Comparison of ENCODE assay signal across 28 mouse cellular contexts in the genomic region with DNA sequence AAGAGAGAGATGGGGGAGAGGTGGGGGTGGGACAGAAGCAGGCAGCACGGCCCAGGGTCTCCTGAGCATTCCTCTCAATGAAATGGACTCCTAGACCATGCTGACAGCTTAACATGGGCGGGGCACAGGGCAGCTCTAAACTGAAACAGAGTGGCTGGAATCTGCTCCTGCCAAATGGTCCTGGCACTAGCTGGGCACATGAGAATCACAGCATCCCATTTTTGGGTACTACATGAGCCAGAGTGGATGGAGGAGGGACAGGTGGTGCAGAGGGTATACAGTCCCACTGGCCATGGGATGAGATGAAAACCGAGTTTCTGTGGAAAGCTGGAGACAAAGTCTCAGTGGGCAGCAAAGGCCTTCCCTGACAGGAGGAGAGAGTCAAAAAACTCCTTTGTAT. TPM values are rescaled to one million over a fixed set of nuclear protein-coding genes. Genes with fewer than 3 reads are reported as not detected.
DNase-seq lines count a peak whose midpoint lies in the region; ATAC-seq lines count a peak whose summit lies in the region.
"Had no signal": no experiment of that assay in that cellular context is flagged by ENCODE, and none has a peak within 500 bp of the region (broad histone marks: within the 10 kb centered on the region; RNA-seq: fewer than 3 reads in every experiment).

No protein-coding gene starts in this region.

- H3K27ac ChIP-seq in heart, embryonic 10.5 days: peak overlapping the region; percentile 80
- 0 out of 2 replicates have a peak overlapping the region, but pooled peaks have one; percentile 54 for H3K27ac ChIP-seq in hindbrain, embryonic 10.5 days
- no peak overlapping the region for H3K27ac ChIP-seq in hindbrain, embryonic 11.5 days (ENCODE audit: low read depth, low read length)
- H3K27ac ChIP-seq: embryonic facial prominence, embryonic 13.5 days; forebrain, embryonic 13.5 days; hindbrain, embryonic 15.5 days; kidney, embryonic 15.5 days; limb, embryonic 12.5 days; liver, embryonic 15.5 days; stomach, embryonic 15.5 days had no signal

- DNase-seq in cerebellum, postnatal 10 days: peak; percentile 47 to 73
- no peak for DNase-seq in cerebellum, postnatal 36 days
- no peak for DNase-seq in heart, embryonic 10.5 days (ENCODE audit: low spot score)
- DNase-seq in heart, postnatal 4 days: no peak
- DNase-seq in hindbrain, embryonic 10.5 days (ENCODE audit: low spot score): no peak
- DNase-seq in hindbrain, embryonic 11.5 days (ENCODE audit: low spot score): no peak
- DNase-seq in adrenal gland, postnatal 14 days: no peak
- DNase-seq: adrenal gland, adult 2 months; cerebellum, adult 8-10 months; embryo, embryonic 11 days; gastrocnemius, postnatal 14 days; kidney, adult 11 months; kidney, postnatal 25 days; lung, embryonic 14.5 days; lung, postnatal 14 days; midbrain, embryonic 14.5 days; right cerebral cortex, postnatal 25 days had no signal

- 44% methylated on average over 3 of the region's 3 CpGs for WGBS in heart, embryonic 10.5 days
- WGBS in hindbrain, embryonic 10.5 days: 60% methylated on average over 3 of the region's 3 CpGs
- WGBS in hindbrain, embryonic 11.5 days: 63% methylated on average over 3 of the region's 3 CpGs

- no peak overlapping the region for H3K4me2 ChIP-seq in hindbrain, embryonic 11.5 days (replicated peaks; ENCODE audit: low read depth, low read length)
- H3K4me2 ChIP-seq: embryonic facial prominence, embryonic 13.5 days; forebrain, embryonic 13.5 days; hindbrain, embryonic 15.5 days; kidney, embryonic 15.5 days; limb, embryonic 12.5 days; liver, embryonic 15.5 days; lung, embryonic 14.5 days; stomach, embryonic 15.5 days had no signal

- peaks cover 20% of the 10 kb centered on the region; the same call in 1 of the 2 replicates for H3K36me3 ChIP-seq in heart, embryonic 10.5 days
- H3K36me3 ChIP-seq in hindbrain, embryonic 10.5 days: peaks cover 34% of the 10 kb centered on the region
- H3K36me3 ChIP-seq in hindbrain, embryonic 11.5 days (ENCODE audit: control insufficient read depth, insufficient read depth, low read length): no peaks in the 10 kb centered on the region
- H3K36me3 ChIP-seq: hindbrain, embryonic 15.5 days; stomach, embryonic 15.5 days had no signal

- H3K4me3 ChIP-seq in heart, embryonic 10.5 days: 0 out of 2 replicates have a peak overlapping the region, but pooled peaks have one; percentile 22
- H3K4me3 ChIP-seq in hindbrain, embryonic 10.5 days: no peak overlapping the region
- H3K4me3 ChIP-seq in hindbrain, embryonic 11.5 days (ENCODE audit: low read depth, low read length): no peak overlapping the region
- H3K4me3 ChIP-seq: embryonic facial prominence, embryonic 13.5 days; erythroblast, embryonic 14.5 days; forebrain, embryonic 13.5 days; hindbrain, embryonic 15.5 days; kidney, embryonic 15.5 days; limb, embryonic 12.5 days; liver, embryonic 15.5 days; stomach, embryonic 15.5 days had no signal

- no peaks in the 10 kb centered on the region for H3K9me3 ChIP-seq in heart, embryonic 10.5 days
- no peaks in the 10 kb centered on the region for H3K9me3 ChIP-seq in hindbrain, embryonic 10.5 days
- H3K9me3 ChIP-seq in hindbrain, embryonic 11.5 days (ENCODE audit: control insufficient read depth, low read length): no peaks in the 10 kb centered on the region
- H3K9me3 ChIP-seq: embryonic facial prominence, embryonic 13.5 days; forebrain, embryonic 13.5 days; hindbrain, embryonic 15.5 days; kidney, embryonic 15.5 days; limb, embryonic 12.5 days; liver, embryonic 15.5 days; stomach, embryonic 15.5 days had no signal

- peaks cover 10% of the 10 kb centered on the region; the same call in 1 of the 2 replicates for H3K27me3 ChIP-seq in heart, embryonic 10.5 days (ENCODE audit: insufficient read depth, poor library complexity, severe bottlenecking)
- 0 out of 2 replicates have a peak, but pooled peaks cover 3% of the 10 kb centered on the region for H3K27me3 ChIP-seq in hindbrain, embryonic 10.5 days (ENCODE audit: insufficient read depth, poor library complexity, severe bottlenecking)
- H3K27me3 ChIP-seq in hindbrain, embryonic 11.5 days (ENCODE audit: control insufficient read depth, insufficient read depth, low read length): no peaks in the 10 kb centered on the region
- H3K27me3 ChIP-seq: CH12.LX; embryonic facial prominence, embryonic 13.5 days; hindbrain, embryonic 15.5 days; kidney, embryonic 15.5 days; liver, embryonic 15.5 days; stomach, embryonic 15.5 days had no signal

- ATAC-seq in hindbrain, embryonic 11.5 days (ENCODE audit: low FRiP score): no peak
- ATAC-seq: activated CD4-positive, CD25-positive, alpha-beta regulatory T cell, adult 4 months; forebrain, embryonic 13.5 days; inflammation-experienced regulatory T-cells, adult 6 months had no signal

- no peak overlapping the region for H3K9ac ChIP-seq in hindbrain, embryonic 11.5 days (ENCODE audit: low read depth, low read length)
- H3K9ac ChIP-seq: embryonic facial prominence, embryonic 13.5 days; forebrain, embryonic 13.5 days; hindbrain, embryonic 15.5 days; kidney, embryonic 15.5 days; limb, embryonic 12.5 days; liver, embryonic 15.5 days; lung, embryonic 14.5 days; stomach, embryonic 15.5 days had no signal

- H3K4me1 ChIP-seq in heart, embryonic 10.5 days: peaks cover 94% of the 10 kb centered on the region
- H3K4me1 ChIP-seq in hindbrain, embryonic 10.5 days (replicated peaks): peaks cover 75% of the 10 kb centered on the region
- no peaks in the 10 kb centered on the region for H3K4me1 ChIP-seq in hindbrain, embryonic 11.5 days (replicated peaks; ENCODE audit: control insufficient read depth, insufficient read depth, low read length)

RNA-seq across cellular contexts. Expression of a gene that starts 36.7 kb away (rescaled TPM):
- polyA plus RNA-seq in heart, embryonic 10.5 days (2016; fragmentation: Nextera tagmentation; extraction: Ambion mirVana): 66.2 and 77.3 TPM in 2 replicates
- total RNA-seq in heart, postnatal 4 days (2021): 100 to 1,000 TPM; 120 to 124 TPM
- 77.6 and 79.9 TPM in 2 replicates for polyA plus RNA-seq in hindbrain, embryonic 10.5 days (2016; fragmentation: Nextera tagmentation; extraction: Ambion mirVana)
- polyA plus RNA-seq in hindbrain, embryonic 11.5 days (2014; fragmentation: Nextera tagmentation; extraction: Ambion mirVana): 67.1 and 73.3 TPM in 2 replicates
- 449 and 529 TPM in 2 replicates for total RNA-seq in adrenal gland, postnatal 14 days (2021)

Comparison
In these comparisons a context has a peak if more than half of its experiments do, and no peak if none do; other contexts are left out.
1. DNase-seq: peak in cerebellum, postnatal 10 days (2 of 2); none in cerebellum, postnatal 36 days (0 of 2), heart, embryonic 10.5 days (single experiment), heart, postnatal 4 days (single experiment), hindbrain, embryonic 10.5 days (single experiment), hindbrain, embryonic 11.5 days (single experiment) and adrenal gland, postnatal 14 days (single experiment).